8 mouse cellular contexts compared by ENCODE assay signal in genomic region chr1:165236321-165237298, GRCm38 (mm10). TPM values are rescaled to one million over a fixed set of nuclear protein-coding genes. Genes with fewer than 3 reads are reported as not detected.
DNase-seq lines count a peak whose midpoint lies in the region; ATAC-seq lines count a peak whose summit lies in the region.

Gene Tiprl (minus strand): TSS chr1:165236996.

- peak within 1 kb of the TSS; percentile 73 for H3K4me2 ChIP-seq in hindbrain, embryonic 15.5 days

- H3K4me1 ChIP-seq in hindbrain, embryonic 15.5 days (replicated peaks), result peaks cover 25% of the 10 kb centered on the region

- peak within 1 kb of the TSS; percentile 83 for H3K9ac ChIP-seq in hindbrain, embryonic 15.5 days

- DNase-seq in T-cell, adult 2 months (ENCODE audit: low spot score), result peak; percentile 97
- peak; percentile 98 to 99 for DNase-seq in cerebellum, postnatal 36 days
- peak; percentile 96 to 98 for DNase-seq in frontal cortex, postnatal 36 days (ENCODE audit: low spot score in 2 of 2)
- peak; percentile 94 for DNase-seq in left cerebral cortex, adult 11 months (ENCODE audit: low spot score)
- DNase-seq in lung, postnatal 4 days, result peak; percentile 97
- DNase-seq in retina, postnatal 7 days (ENCODE audit: low read depth, low spot score), result peak; percentile 95
- DNase-seq in urinary bladder, adult 2 months (ENCODE audit: low spot score), result peak; percentile 88

- H3K4me3 ChIP-seq in hindbrain, embryonic 15.5 days, result peak within 1 kb of the TSS; percentile 85

- under 1% methylated on average over 76 of the region's 76 CpGs for WGBS in hindbrain, embryonic 15.5 days

- H3K27ac ChIP-seq in hindbrain, embryonic 15.5 days (replicated peaks), result peak within 1 kb of the TSS; percentile 93

- peak; percentile 100 for ATAC-seq in hindbrain, embryonic 15.5 days (ENCODE audit: low FRiP score, low read depth)

- no peaks in the 10 kb centered on the region for H3K36me3 ChIP-seq in hindbrain, embryonic 15.5 days

- no peaks in the 10 kb centered on the region for H3K27me3 ChIP-seq in hindbrain, embryonic 15.5 days

- H3K9me3 ChIP-seq in hindbrain, embryonic 15.5 days, result no peaks in the 10 kb centered on the region

RNA-seq across cellular contexts. Expression of gene Tiprl, which starts in this region (rescaled TPM):
- polyA plus RNA-seq in hindbrain, embryonic 15.5 days (2015; fragmentation: Nextera tagmentation; extraction: Ambion mirVana), result 125 and 134 TPM in 2 replicates
- 40.2 and 41.2 TPM in 2 replicates for polyA plus RNA-seq in urinary bladder, adult 2 months (2012; rRNA removed)

Comparison
In these comparisons a context has a peak if more than half of its experiments do, and no peak if none do; other contexts are left out.
1. Peak in every context shown above with its lines: DNase-seq, ATAC-seq, H3K4me3 ChIP-seq and H3K27ac ChIP-seq.